Mouse (Mus musculus) left cerebral cortex, postnatal 14 days (tissue): ENCODE measurements at regions not wholly inside any gene's neighbourhood (a gene's known extent, or its start where the extent isn't known, plus 50 kb on each side); places are given as distances from the start of the nearest gene placed in this dataset.

Source experiments
- DNase-seq, 2 experiments: peaks; one replicate each; pipeline ENCODE4 v3.0.0; 2021 to 2022; ENCODE audit warnings: low spot score in 2 of 2, mixed read lengths in 1 of 2
- intact Hi-C: fragments of 180-260 bp; cut with DNase I; formaldehyde crosslinking; loops from one replicate; pipeline ENCODE4 v1.15.1; 2025

DNA sequence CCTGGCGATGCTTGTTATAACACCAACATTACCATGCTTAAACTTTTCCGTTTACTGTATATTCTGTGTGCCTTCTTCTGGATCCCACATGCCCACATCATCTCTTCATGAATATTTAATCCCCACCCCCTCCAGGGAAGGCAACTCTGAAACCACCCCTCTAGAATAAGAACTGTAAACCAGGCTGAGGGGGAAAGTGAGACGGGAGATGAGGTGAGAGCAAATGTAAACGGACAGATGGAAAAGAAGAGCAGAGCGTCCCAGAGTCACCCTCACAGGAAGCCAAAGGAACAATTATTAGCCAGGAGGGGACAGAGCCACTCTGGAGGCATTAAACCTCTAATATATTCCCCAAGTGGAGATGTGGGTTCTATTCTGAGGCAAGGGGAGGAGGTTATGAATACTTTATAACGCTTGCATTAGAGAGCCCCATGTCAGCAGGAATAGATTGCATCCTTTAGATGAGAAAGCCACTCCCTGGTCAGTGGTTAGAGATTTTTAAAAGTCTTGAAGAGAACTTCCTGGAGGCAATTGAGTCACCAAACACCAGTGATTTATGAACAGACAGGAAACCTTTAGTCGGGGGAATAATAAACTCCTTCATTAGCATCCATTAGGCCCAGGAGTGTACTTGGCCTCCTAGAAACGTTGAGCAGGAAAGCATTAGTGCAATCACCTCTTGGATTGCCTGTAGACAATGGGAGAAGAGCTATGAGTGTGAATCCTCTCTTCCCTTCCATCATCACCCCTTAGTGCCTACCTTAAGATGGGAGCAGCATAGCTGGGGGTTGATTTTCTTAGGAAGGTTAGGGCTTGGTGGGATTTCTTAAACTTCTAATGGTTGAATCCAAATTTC, 220.1 kb downstream of the Elavl2 start:
- intact Hi-C loops: no loop called here
- DNase-seq: no peak

DNA sequence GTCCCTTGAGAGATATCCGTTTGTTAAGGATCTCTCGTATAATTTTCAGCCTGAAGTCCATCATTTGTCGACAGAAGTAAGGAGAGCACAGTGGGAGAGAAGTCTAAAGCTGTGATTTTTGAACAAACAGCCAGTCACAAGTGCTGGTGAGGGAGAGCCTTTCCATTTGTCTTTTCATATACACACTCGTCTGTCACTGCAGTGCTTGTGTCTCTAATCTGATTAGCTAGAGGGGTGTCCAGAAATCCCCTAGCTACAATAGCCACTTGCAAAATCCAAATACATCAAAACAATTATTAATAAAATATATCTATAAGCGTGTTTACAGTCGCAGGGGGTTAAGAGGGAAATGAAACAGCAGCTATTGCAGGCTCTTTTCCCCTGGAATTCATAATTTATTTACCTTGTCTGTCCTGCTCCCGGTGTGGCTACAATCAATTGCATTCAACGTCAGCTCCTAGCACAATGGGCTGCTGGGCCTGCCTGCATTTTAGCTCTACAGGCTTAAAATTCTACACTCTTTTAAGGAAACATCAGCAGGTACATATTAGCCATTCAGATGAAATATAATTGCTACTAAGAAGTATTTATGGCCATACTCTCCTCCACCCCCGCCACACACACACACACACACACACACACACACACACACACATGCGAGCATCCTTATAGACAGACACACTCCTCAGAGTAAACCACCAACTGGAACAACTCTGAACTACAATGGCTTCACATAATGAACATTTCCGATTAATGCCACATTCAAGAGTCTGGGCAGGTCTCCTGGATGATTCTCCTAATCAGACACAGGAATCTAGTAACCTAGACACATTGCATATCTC, 236.1 kb downstream of the Elavl2 start:
- intact Hi-C loops: no loop called here
- no peak for DNase-seq

GRCm38 (mm10) chr4:91157047-91157446, 243.5 kb downstream of the Elavl2 start:
- intact Hi-C loops: no loop called here
- no peak for DNase-seq

- no peak for DNase-seq
- intact Hi-C loops: no loop called here
These were observed 255.9 kb downstream of the Elavl2 start for GRCm38 (mm10) chr4:91144666-91145065.

DNA sequence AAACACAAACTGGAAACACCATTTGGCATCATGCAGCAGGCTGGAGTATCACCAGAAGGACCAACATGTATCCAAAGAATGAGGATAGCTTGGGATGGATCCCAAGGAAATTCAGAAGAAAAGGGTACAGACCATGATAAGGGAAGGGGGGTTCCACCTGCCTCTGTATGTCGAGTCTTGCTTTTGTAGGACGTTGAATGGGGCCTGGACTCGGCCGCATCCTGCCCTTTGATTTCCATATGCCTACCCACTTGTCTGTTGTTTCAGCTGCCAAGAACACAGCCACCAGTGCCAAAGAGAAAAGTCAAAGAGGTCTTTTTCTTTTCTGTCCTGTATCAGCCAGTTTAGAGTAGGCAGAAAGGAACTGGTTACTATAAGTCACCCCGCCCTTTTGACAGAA, 256.7 kb downstream of the Elavl2 start:
- DNase-seq: no peak
- intact Hi-C loops: no loop called here

- intact Hi-C loops: no loop called here
- DNase-seq: peak in 1 of 2 experiments; percentile 14
These were observed 265.3 kb downstream of the Elavl2 start for GRCm38 (mm10) chr4:91135327-91135726.

DNA sequence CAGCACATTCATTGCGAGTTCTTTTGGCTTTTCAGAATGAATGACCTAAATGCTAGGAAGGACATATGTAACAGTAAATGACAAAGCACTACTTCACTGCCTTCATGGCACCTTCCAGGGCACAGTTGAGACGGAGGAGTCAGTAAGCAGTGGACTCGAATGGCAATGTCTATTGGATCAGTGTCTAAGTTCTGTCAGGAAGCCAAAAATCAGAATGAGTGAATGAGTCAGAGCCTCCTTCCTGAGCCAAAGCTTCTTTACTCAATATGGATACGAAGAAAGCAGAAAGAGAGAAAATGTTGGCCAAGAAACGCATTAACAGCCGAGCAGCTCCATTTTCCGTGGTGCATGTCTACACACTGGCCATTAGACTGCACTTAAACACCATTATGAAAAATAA, 268.3 kb downstream of the Elavl2 start:
- DNase-seq: peak in 1 of 2 experiments; percentile 28

DNA sequence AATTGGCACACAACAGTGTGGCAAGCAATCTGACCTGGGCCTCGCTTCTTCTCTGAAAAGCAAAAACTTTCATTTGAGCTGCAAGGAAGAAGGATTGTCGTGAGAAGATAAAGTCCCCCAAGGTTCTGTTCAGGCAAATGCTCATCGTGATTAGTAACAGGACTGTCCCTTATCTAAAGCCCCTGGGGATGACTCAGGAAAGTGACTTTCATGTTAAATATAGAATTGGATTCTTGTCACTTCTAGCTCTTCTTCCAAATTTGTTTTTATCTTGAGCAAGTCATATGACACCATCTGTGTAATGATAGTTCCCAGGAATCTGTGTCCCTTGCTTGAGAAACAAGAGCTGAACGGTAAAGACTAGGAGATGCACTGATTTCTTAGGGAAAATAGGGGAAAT, 280.3 kb downstream of the Elavl2 start:
- intact Hi-C loops: no loop called here
- DNase-seq: no peak

More for the DNA sequence above, 268.3 kb downstream of the Elavl2 start:
- intact Hi-C loops: no loop called here

DNA sequence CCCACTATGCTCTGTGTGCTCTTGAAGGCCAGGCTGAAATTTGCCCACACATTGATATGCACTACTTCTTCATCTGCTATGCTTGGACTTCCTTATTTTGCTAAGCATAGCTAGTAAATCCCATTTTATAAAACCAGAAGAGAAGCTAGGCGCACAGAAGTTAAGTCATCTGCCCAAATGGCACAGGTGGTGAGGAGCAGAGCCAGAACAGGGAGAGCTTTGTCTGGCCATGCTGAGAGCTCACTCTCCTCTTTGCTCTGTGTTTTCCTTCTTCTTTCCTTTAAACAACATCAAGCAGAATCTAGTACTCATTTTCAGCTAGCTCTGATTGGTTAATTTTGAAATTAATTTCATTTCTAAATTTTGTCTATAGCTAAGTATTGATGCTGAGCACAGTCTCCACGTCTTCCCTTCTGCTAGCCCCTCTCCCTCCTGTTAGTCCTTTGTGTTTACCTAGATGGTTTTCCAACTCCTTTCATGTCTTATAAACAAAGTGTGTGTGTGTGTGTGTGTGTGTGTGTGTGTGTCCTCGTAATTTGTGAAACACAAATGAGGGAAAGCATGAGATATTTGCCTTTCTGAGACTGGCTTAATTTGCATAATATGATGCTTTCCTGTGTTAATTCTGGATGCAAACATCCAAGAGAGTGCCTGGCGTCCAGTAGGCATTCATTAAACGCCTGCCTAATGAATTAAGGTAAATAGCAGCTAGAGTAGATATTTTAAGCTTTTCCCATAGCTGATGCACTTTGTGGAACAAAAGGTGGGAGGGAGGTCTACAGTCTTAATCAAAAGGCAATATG, 283.6 kb downstream of the Elavl2 start:
- no peak for DNase-seq

GRCm38 (mm10) chr4:91111684-91112681, 288.6 kb downstream of the Elavl2 start:
- intact Hi-C loops: no loop called here
- peak in 1 of 2 experiments; percentile 14 for DNase-seq

More for the DNA sequence above, 283.6 kb downstream of the Elavl2 start:
- intact Hi-C loops: no loop called here

DNA sequence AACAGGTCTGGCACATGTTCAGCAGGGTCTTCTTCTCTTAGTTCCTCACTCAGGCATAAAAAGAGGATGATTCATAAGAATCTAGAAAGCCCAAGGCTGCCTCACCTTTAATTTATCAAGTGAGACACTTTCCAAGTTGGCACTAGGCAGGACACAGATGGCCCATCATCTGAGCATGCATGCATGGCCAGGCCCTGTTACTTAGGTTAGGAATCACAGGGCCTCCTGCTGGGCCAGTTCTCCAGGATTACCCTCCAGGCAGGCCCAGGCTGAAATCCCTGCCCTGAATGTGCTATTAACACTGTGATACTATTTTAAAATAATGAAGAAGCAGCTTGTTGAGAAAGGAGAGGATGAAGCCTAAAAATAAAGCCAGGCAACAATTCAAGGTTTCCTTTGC, 304.5 kb downstream of the Elavl2 start:
- intact Hi-C loops: loop anchor here (10.0 kb wide), 1 partner anchor 279 kb away; no protein-coding TSS in a partner anchor
- no peak for DNase-seq

DNA sequence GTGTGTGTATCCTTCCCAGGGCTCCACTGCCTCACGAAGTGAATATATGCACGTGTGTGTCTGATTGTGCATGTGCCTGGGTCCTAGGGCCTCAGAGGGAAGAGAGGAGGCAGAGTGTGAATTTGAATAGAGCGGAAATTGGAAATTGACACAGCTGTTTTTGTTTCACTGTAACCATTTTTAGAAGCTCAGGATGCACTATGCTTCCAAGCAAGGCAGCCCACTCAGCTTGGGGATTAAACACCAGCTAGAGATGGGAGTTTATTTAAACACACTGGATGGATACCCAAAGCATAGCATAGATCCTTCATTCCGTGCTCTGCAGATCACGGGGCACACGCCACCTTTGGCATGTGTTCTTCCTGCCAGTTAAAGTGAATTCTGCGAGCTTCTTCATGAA, 306.2 kb downstream of the Elavl2 start:
- intact Hi-C loops: loop anchor here (10.0 kb wide), 1 partner anchor 280 kb away; no protein-coding TSS in a partner anchor
- DNase-seq: peak in 1 of 2 experiments; percentile 55

DNA sequence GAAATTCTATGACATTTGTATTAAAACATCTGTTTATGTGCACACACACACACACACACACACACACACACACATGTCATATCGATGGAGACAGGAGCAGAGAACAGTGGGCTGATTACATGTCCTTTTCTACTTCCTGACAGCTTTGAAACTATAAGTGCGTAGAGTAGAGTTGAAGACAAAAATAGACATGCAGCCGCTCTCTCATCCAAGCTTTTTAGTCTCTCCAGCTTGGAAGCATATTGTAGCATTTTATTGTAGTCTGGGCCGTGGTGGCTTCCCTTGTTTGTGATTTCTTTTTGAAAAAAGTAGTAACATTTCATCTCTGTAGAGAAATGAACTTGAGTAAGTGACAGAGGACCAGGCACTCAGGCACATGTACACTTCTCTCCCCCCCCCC, 306.7 kb downstream of the Elavl2 start:
- peak in 1 of 2 experiments; percentile 64 for DNase-seq

DNA sequence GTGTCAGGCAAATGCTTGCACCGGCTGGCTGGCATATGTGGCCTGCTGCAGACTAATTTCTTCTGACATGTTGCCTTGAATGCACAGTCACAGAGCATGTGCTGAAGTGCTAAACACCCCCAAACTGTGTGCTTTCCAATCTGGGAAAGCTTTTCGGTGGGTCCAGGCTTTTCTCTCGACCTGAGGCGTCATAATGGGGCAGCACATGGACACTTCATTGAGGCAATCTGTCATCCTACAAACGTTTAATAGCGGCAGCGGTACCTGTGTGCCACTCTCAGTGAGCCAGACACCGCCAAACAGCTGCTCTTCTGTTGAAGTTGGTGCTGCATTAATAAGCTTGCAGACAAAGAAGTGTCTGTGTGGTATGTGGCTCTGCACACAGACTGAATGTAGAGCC, 308.3 kb downstream of the Elavl2 start:
- no peak for DNase-seq
- intact Hi-C loops: loop anchor here (10.0 kb wide), 1 partner anchor 282 kb away; no protein-coding TSS in a partner anchor

More for the DNA sequence above, 306.7 kb downstream of the Elavl2 start:
- intact Hi-C loops: loop anchor here (10.0 kb wide), 1 partner anchor 281 kb away; no protein-coding TSS in a partner anchor

- DNase-seq: no peak
- intact Hi-C loops: loop anchor here (10.0 kb wide), 1 partner anchor 283 kb away; no protein-coding TSS in a partner anchor
These were observed 308.7 kb downstream of the Elavl2 start for GRCm38 (mm10) chr4:91091910-91092309.

GRCm38 (mm10) chr4:91083950-91084349, 316.6 kb downstream of the Elavl2 start:
- intact Hi-C loops: no loop called here
- DNase-seq: no peak

DNA sequence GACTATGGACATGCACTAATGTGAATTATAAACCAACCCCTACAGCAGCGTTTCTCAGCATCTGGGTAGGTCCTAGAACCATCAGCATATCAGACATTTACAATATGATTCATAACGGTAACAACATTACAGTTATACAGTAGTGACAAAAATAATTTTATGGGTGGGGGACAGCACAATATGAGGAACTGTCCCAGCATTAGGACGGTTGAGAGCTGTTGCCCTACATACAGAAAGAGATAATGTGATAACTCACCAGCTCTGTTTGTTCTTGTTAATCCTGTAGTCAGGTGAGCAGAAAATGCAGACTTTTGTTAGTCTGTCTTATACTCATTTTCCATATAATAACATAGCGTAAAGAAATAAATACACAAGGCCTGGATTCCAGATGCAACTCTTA, 319.1 kb downstream of the Elavl2 start:
- DNase-seq: no peak
- intact Hi-C loops: no loop called here
